Comparison of ENCODE assay signal across 21 mouse cellular contexts in the genomic region with DNA sequence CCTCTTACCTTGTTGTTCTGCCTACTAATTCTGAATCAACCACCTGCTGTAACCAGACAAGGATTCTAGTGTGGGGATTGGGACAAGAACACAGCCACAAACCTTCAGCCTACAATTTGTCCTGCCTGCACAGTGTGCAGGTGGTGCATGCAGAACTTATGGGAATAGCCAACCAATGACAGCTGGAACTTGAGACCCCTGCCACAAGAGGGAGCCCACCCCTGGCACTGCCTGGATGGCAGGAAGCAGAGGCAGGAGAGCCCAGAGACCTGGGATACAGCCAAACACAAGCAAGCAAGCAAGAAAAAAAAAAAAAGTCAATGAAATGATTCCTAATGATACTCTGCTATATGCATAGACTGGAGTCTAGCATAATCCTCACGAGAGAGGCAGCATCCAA. TPM values are rescaled to one million over a fixed set of nuclear protein-coding genes. Genes with fewer than 3 reads are reported as not detected.
"Had no signal": no experiment of that assay in that cellular context is flagged by ENCODE, and none has a peak within 500 bp of the region (broad histone marks: within the 10 kb centered on the region; RNA-seq: fewer than 3 reads in every experiment).

No protein-coding gene starts in this region.

- ATAC-seq: midbrain, embryonic 16.5 days had no signal

- H3K27ac ChIP-seq: midbrain, embryonic 10.5 days; midbrain, embryonic 12.5 days; neural tube, embryonic 13.5 days; neural tube, embryonic 15.5 days; stomach, embryonic 15.5 days; stomach, postnatal 0 days had no signal

- H3K9me3 ChIP-seq: midbrain, embryonic 10.5 days; midbrain, embryonic 12.5 days; neural tube, embryonic 13.5 days; neural tube, embryonic 15.5 days; stomach, embryonic 15.5 days had no signal

- H3K4me1 ChIP-seq: midbrain, embryonic 10.5 days; midbrain, embryonic 12.5 days; neural tube, embryonic 13.5 days; neural tube, embryonic 15.5 days; stomach, embryonic 15.5 days had no signal

- DNase-seq: lung, adult 18-20 months; lung, postnatal 10 days; lung, postnatal 4 days; midbrain, embryonic 14.5 days; retina, postnatal 1 day; right cerebral cortex, adult 18-20 months; right cerebral cortex, postnatal 25 days; right cerebral cortex, postnatal 4 days; spleen, adult 18-20 months; thymus, adult 2 months; thymus, postnatal 25 days; thymus, postnatal 4 days had no signal

- H3K36me3 ChIP-seq: midbrain, embryonic 10.5 days; midbrain, embryonic 12.5 days; neural tube, embryonic 13.5 days; neural tube, embryonic 15.5 days; stomach, embryonic 15.5 days had no signal

- H3K27me3 ChIP-seq: midbrain, embryonic 12.5 days; neural tube, embryonic 13.5 days; neural tube, embryonic 15.5 days; stomach, embryonic 15.5 days had no signal

- H3K4me2 ChIP-seq: midbrain, embryonic 12.5 days; neural tube, embryonic 13.5 days; neural tube, embryonic 15.5 days; stomach, embryonic 15.5 days had no signal

- H3K9ac ChIP-seq: midbrain, embryonic 12.5 days; neural tube, embryonic 13.5 days; neural tube, embryonic 15.5 days; stomach, embryonic 15.5 days had no signal

- H3K4me3 ChIP-seq: midbrain, embryonic 10.5 days; midbrain, embryonic 12.5 days; myocyte; neural tube, embryonic 13.5 days; neural tube, embryonic 15.5 days; stomach, embryonic 15.5 days had no signal

RNA-seq across cellular contexts. Expression of a gene that starts 15.5 kb away (rescaled TPM):
- polyA plus RNA-seq: urinary bladder, adult 2 months had no signal
